Mouse (Mus musculus): ENCODE measurements around the gene Ddx51. TPM values are rescaled to one million over a fixed set of nuclear protein-coding genes. Genes with fewer than 3 reads are reported as not detected.
A peak's percentile ranks its signal among the peaks of the same experiment; 100 is the strongest.

Ddx51 gene
- 10 to 100 TPM; 24.9 to 32.0 TPM for total RNA-seq (2021)
- long read RNA-seq, full-length matches to known transcripts = 7 of 11 reads
- long read RNA-seq, partial matches to known transcripts = 0 of 11 reads
- long read RNA-seq, other reads (novel, unspliced or antisense) = 4 of 11 reads

DNA sequence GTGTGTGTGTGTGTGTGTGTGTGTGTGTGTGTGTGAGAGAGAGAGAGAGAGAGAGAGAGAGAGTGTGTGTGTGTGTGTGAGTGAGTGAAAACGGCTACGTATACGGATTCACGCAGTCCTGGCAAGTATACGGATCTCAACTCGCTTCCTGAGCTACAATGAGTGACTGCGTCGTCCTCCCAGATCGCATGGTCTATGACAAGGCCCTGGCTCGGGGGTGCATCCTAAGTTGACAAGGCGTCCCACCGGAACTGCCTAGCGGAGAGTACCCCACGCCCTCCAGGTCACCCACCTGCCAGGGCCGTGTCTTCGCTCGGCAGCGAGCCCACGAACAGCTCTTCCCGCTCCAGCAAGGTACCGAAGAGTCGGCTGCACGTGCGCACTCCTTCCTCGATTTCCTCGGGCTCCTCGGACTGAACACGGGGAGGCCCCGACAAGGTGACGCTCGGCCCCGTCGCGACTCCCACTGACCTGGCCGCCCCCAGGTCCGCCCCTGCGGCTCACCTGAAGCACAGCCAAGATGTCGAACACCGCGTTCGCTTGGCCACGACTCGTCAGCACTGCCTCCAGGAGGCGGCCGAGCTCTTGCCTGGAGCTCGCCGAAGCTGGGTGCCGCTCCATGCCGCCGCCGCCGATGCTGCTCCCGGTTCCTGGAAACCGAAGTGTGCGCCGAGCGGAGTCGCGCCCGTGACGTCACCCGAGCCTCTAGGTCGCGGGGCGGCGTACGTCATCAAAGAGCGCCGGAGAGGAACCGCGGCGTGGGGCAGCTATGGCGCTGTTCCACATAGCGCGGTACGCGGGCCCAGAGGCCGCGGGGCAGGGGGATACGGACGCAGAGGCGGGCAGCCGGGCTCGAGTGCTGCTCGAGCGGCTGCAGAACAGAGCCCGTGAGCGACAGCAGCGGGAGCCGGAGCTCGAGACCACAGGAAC, at the start of gene Ddx51, which contains the start of gene Noc4l:
Gene Ddx51, plus strand, starts transcription at position 733 of the 930 bp plus-strand sequence.
Gene Noc4l, minus strand, starts transcription at position 699 of the 930 bp plus-strand sequence.
- DNase-seq (ENCODE audit: low spot score in 2 of 2) = peak; percentile 98

DNA sequence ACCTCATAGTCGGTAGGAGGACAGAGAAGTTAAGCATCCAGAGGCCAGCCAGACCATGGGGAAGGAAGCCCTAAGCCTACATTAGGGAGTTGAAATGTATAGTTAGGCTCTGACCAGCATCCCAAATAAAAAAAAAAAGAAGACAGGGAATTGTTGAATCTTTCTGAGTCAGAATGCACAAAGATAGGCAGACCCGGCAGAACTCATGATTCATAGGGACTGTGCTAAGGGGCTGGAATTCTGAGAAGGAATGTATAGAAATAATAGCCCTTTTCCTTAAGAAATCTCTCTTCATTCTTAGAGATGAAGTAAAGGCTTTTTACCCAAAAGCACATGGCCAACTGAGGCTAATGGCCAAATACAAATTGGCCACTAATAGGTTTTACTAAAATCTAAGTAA, 48.9 kb upstream of the Ddx51 start:
- DNase-seq (ENCODE audit: low spot score in 2 of 2) = no peak

DNA sequence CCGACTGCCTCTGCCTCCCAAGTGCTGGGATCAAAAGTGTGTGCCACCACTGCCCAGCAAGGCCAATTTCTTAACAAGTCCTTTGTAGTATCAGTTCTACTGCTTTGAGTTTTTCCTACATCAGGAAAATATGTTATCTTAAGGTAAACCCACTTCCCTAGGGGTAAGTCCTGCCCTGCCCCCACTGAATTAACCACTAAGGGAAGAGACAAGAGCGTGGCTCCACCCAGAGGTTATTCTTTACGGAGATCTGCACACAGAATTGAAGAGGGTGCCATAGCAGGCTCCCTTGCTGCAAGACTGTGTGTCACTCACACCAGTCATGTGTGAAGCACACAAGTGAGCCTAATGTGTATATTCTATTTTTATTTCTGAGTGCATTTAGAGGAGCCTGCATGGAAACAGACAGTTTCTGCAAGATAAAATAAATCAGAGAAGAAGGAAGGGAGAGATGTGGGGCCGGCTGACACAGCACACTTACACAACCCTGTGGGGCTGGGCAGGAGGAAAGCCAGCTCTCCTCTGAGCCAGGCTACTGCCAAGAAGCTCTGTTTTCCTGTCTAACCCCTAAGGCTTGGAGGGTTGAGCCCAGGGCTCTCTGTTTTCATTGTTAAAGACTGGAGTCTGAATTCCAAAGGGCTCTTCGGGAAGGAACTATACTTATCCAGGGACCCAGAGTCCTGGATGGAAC, 47.6 kb upstream of the Ddx51 start:
- no peak for DNase-seq (ENCODE audit: low spot score in 2 of 2)

DNA sequence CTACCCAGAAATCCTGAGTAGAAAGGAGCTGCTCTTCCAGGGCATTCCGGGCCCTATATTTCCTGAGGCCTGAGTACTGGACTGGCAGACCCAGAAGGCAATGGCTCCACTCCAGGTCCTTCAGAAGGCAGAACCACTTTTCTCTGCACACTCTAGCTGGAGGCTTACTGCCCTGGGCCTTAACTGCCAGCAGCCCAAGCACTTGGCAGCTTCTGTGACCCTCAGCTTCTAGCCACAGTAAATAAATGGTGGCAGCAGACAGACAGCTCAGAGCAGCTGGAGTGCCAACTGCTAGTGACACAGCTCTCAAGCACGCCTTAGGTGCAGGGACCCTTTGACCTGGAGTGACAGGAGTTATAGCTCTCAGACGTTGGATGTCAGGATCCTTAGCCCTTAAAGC, 45.5 kb upstream of the Ddx51 start:
- no peak for DNase-seq (ENCODE audit: low spot score in 2 of 2)

DNA sequence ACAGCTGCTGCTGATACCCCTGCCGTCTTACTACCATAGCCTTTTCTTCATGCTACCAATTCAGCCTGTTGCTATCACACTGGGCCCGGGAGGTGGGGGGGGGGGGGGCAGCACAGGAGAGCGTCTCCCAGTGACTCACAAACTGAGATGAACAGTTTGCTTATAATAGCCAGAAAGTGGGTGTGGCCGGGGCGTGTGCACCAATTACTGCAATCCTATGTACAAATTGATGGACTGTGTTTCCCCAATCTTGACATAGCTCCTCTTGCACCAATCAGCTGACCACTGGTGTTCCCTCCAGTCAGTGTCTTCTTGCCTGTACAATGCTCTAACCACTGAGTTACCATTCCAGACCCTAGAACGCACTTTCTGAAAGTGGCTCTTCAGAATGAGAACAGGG, 44.9 kb upstream of the Ddx51 start:
- no peak for DNase-seq (ENCODE audit: low spot score in 2 of 2)

DNA sequence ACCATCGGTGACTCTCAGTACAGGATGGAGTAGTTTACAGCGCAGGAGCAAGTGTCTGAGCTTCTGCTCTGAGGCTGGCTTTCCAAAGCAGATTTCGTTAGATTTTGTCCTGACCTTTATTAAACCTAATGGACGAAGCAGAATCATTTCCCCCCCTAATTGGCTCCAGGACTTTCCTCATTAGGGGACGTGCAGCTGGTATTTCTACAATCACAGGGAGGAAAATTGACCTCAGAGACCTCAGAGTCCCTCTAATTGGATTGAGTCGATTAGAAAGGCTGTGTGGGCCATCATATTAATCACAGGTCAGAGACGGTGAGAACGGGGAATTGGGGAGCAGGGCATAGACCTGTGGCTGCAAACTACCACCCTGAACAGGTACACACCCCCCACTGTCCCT, 44.3 kb upstream of the Ddx51 start:
- no peak for DNase-seq (ENCODE audit: low spot score in 2 of 2)

DNA sequence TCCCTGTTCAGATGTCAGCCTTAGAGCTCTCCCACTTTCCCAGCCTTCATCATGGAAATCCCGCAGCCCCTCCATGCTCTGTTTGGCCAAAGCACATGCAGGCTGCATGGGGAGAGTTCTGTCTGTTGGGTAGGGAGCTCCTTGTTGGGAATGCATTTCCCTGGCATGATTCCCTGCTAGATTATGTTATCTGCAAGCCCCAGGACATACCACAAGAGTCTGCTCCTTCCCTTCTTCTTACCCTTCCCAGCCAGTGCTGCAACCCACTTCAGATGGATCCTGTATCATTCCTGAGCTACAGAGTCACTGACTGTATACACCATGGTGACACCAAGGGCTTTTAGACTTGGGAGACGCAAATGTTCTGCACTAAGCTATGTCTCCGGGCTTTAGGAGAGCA, 43.8 kb upstream of the Ddx51 start:
- no peak for DNase-seq (ENCODE audit: low spot score in 2 of 2)

DNA sequence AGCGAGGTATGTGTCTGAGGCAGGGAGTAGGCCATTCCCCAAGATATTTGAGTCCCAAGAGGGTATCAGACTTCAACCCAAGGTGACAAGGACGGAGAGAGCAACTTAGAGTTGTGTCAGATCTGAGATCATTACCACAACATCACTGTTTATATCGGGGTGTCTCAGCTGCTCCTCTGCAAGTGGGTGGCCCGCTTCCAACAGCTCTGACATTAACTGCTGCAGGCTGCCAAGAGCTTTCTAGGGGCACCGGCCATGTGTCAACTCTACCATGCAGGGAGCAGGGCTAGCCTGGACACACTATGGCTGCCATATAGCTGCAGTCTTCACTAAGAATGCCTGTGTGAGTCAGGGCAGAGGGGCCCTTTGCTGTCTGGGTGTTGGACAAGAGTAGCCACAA, 43.4 kb upstream of the Ddx51 start:
- DNase-seq (ENCODE audit: low spot score in 2 of 2) = no peak

DNA sequence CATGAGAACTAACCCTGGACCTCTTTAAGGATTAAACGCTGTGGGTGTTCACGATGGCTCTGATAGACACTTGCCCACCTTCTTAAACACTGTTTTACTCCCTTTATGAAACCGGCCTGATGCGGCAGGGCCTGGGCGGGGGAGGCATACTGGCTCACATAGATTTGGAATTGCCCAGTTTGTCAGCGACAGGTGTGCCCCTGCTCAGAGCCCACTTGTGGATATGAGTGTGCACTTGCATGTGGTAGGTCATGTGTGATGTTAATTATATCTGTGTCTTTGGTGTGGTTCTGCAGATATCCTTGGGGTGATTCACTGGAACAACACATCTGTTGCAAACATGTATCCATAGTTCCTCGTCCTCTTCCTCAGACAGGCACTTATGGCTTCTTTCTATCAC, 42.8 kb upstream of the Ddx51 start:
- DNase-seq (ENCODE audit: low spot score in 2 of 2) = no peak

DNA sequence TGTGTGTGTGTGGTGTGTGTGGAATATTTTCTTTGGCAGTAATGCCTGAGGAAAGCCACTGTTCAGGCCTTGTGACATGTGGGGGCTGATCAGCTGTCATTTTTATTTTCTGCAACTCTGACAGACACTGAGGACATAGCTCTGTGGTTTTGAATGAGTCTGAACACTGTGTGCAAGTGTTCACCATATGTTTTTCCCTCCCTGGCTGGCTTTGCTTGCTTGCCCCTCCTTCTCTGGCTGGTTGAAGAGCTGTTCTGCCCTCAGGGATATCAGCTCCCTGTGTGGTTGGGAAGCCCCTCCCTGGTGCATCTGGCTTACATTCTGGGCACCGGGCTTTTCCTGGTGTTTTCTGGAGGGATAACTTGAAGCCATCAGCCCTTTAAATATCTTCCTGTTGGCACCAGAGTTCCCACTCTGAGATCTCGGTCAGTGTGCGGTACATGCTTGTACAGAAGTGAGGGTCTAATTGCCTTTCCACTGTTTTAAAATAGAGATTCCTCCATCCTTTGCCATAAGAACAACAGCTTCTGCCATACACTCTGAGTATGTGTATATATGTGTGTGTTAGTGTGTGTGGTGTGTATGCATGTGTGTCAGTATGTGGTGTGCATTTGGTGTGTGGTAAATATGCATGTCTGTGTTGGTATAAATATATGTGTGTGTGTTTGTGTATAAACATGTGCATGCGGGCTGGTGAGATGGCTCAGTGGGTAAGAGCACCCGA, 41.7 kb upstream of the Ddx51 start:
- DNase-seq (ENCODE audit: low spot score in 2 of 2) = peak in 1 of 2 experiments; percentile 46

DNA sequence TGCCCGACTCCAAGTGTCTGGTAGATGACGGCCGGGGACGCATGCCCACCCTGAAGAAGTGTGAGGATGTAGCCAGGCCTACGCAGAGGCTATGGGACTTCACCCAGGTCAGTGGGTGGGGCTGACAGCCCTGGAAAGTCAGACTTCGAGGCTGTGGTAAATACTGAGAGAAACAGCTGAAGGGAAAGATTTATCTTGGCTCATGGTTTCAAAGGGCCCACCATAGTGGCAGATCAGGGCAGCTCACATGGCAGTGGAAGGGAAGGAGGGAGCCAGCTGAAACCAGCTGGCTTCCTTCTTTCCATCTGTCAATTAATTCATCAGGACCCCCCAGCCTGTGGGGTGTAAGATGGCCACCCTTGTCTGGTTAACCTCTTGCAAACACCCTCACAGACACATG, 34.0 kb upstream of the Ddx51 start:
- DNase-seq (ENCODE audit: low spot score in 2 of 2) = no peak

DNA sequence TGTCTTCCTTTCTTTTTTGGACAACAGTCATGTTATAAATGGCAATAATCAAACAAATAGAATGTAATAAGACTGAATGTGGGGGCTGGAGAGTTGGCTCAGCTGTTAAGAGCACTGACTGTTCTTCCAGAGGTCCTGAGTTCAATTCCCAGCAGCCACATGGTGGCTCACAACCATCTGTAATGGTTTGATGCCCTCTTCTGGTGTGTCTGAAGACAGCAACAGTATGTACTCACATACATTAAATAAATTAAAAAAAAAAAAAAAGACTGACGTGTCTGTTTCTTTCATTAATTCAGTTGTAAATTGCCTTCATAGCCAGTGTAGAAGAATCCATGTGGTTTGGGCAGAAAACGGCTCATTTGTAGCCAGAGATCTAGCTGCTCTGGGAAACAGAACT, 28.9 kb upstream of the Ddx51 start:
- DNase-seq (ENCODE audit: low spot score in 2 of 2) = no peak

DNA sequence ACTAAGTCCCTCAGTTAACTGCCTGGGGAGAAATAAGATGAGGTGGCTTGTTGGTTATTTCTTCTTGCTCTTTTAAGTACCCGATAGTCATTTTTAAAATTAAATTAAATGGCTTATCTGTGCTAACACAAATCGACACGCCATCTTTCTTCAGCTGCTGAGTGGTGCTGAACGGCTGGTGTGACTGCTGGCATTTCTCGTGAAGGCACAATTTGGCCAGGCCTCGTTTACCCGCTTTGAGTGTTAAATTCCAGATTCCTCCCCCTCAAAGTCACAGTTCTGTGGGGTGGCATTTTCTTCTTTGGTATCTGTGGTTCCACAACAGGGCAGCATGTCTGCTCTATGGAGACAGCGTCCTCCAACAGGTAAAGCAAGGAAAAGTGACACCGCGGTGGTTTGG, 25.9 kb upstream of the Ddx51 start:
- no peak for DNase-seq (ENCODE audit: low spot score in 2 of 2)

DNA sequence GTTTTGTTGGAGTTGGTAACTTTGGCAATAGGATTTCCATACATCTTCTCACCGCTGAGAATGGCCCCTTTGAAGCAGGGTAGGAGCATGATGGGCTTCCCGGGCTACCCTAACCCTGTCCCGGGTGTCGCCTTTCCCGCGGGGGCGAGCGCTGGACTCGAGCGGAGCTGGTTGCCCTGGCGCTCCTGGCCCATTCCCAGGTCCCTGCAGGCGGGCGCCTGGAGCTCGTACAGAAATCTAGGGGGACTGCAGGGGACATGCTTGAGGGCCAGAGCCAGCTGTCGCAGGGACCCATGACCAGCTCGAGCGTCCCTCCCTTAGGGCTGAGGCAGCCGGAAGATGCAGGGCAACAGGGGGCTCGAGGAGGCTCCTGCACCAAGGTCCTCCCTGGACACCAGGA, 25.1 kb upstream of the Ddx51 start:
- no peak for DNase-seq (ENCODE audit: low spot score in 2 of 2)

DNA sequence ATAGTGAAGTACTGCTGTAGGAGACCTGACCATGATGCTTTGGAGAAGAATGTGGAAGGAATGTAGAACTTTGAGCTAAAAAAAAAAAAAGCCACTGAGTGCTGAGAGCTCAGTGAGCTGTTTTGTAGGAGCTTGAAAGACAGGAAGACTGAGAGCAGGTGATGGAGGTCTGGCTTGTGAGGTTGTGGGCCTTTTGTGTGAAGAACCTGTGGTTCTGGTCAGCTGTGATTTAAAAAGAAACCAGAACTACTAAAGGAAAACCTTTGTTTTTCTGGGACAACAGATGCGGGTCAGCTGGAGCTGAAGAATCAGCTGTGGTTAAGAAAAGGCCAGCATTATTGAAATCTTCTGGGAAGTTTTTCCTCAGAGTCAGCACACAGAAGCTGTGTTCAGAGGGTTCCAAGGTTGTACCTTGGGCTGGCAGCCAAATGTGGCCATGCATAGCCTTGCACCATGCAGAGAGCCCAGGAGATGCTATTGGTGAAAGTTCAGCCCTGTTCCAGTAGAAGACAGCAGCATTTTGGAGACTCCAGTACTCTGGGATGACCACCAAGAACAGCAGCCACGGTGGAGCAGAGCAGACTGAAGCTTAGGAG, 23.6 kb upstream of the Ddx51 start:
- no peak for DNase-seq (ENCODE audit: low spot score in 2 of 2)

DNA sequence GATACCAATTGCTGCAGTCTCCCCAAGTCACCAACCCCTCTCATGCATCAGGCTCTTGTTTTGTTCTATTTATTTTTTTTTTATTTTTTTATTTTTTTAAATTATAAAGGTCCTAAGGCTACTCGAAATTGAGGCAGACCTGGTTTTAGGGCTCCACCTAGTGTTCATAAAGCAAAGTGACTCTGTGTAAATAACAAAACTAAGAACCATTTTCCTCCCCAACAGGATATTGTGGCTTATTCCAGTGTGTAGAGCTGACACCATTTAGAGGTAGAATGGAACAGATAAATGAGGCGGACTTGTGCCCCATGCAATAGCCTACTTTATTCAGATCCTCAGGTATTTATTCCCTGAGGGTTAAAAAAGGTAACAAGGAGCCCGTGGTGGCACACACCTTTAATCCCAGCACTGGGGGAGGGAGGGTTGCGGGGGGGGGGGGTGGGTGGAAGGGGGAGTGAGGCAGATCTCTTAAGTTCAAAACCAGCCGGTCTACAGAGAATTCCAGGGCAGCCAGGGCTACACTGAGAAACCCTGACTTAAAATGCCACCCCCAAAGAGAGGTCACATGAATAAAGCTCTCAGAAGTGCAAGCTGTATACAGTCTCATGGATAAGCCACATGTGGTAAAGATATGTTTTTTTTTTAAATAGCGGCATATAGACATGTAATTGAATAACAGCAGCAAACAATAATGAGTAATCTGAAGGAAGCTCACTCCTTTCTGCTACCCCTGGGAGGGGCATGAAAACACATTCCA, 17.1 kb upstream of the Ddx51 start:
- DNase-seq (ENCODE audit: low spot score in 2 of 2) = no peak

DNA sequence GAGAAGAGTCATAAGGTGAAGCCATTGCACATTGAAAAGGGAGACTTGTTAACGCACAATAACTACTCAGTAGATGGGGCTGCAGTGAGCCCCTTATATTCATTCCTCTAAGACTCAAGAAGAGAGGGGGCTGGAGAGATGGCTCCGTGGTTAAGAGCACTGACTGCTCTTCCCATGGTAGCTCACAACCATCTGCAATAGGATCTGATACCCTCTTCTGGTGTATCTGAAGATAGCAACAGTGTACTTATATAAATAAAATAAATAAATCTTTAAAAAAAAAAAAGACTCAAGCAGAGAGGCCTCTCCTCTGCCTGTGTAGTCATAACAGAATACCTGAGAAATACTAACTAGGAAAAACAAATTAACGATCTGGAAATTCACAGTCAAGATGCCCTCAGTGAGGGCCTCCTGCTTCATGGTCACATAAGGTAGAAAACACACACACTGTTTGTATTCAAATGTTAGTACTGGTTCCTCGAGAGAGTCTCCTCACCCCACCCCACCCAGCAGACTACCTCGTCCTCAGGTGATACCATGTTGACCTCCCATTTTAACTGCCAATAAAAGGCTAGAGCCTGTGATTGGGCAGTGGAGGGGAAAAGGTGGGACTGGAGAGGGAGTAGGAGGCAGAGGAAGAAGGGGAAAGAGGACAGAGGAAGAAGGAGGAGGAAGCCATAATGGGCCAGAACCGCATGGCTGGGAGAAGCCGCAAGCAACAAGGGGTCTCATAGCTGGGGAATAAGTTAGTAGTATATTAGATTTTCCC, 14.8 kb upstream of the Ddx51 start:
- no peak for DNase-seq (ENCODE audit: low spot score in 2 of 2)

DNA sequence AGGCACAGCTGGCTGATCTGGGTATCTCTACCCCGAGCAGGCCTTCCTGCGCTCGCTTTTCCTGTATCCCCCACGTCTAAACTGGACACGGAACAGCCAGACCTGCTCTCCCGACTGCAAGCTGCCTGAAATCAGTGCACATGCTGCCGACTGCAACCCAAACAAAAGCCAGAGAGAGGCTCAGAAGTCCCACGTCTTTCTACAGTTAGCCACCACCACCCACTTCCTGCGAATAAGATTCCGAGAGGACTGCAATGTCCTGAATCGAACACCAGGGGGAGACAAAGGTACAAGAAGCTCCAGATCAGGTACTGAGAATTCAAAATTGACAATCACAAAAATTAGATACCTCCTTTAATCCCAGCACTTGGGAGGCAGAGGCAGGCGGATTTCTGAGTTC, 13.8 kb upstream of the Ddx51 start:
- DNase-seq (ENCODE audit: low spot score in 2 of 2) = peak; percentile 73 to 76

DNA sequence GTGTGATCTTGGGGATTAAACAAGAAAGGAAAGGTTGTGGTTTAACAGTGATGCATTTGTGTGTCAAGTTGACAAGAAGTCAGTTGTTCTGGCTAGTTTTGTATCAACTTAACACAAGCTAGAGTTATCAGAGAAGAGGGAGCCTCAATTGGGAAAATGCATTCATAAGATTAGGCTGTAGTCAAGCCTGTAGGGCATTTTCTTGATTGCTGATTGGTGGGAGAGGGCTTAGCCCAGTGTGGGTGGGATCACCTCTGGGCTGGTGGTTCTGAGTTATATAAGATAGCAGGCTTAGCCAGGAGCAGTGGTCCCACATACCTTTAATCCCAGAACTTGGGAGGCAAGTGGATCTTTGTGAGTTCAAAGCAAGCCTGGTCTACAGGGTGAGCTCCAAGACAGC, 6.9 kb upstream of the Ddx51 start:
- no peak for DNase-seq (ENCODE audit: low spot score in 2 of 2)

DNA sequence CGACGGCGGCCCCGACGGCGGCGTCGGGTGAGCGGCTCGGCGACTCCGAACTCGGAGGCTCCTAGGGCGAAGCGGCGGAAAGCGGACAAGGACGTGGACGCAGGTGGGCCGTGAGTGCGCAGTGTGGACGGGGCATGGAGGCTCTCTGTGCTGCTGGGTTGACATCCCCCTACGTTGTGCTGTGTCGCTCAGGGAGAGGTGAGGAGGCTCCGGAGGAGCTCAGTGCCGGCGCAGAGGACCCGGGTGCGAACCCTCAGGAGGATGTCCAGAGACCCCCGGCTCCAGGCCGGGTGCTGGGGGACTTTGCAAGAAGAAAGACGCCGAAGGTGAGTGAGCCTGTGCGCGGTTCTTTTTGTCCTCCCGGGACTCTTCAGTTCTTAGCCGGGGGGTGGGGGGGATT, 435 bp downstream of the Ddx51 start:
- DNase-seq (ENCODE audit: low spot score in 2 of 2) = no peak
